Mouse (Mus musculus): ENCODE data around the gene Tmem204. TPM values are rescaled to one million over a fixed set of nuclear protein-coding genes. Genes with fewer than 3 reads are reported as not detected.

The Tmem204 gene
- total and polyA plus RNA-seq, 3 experiments, result 0.10 TPM; not detected in 2

GRCm38 (mm10) chr17:25044879-25045278 is 38.5 kb downstream of the Tmem204 start:
- no peak overlapping the region for H3K4me3 ChIP-seq (ENCODE audit: control insufficient read depth in 1 of 2, insufficient read depth in 1 of 2, low read depth in 2 of 2, low read length in 2 of 2)
- TF ChIP-seq HCFC1 (IDR thresholded peaks at IDR 0.05; ENCODE audit: low read depth, low read length), result no peak
- no peak for TF ChIP-seq JUND (IDR thresholded peaks at IDR 0.05; ENCODE audit: low read depth, low read length)
- TF ChIP-seq MYC (IDR thresholded peaks at IDR 0.05; ENCODE audit: low read depth, low read length), result no peak
- TF ChIP-seq MAX (IDR thresholded peaks at IDR 0.05; ENCODE audit: low read length), result no peak
- TF ChIP-seq ZC3H11A (IDR thresholded peaks at IDR 0.05; ENCODE audit: low read depth, low read length), result no peak
- no peak for TF ChIP-seq NRF1 (IDR thresholded peaks at IDR 0.05; ENCODE audit: insufficient read depth, low read depth, low read length, poor library complexity, severe bottlenecking)
- no peak for TF ChIP-seq ZMIZ1 (IDR thresholded peaks at IDR 0.05; ENCODE audit: low read depth, low read length)
- no peaks in the 10 kb centered on the region for H3K79me2 ChIP-seq (ENCODE audit: control insufficient read depth, insufficient read depth, low read length, poor library complexity)
- H3K27ac ChIP-seq (ENCODE audit: control insufficient read depth, low read depth, low read length), result no peak overlapping the region
- no peaks in the 10 kb centered on the region for H3K4me1 ChIP-seq (ENCODE audit: control insufficient read depth in 1 of 2, insufficient read depth in 2 of 2, low read length in 2 of 2)
- H3K9ac ChIP-seq (ENCODE audit: control insufficient read depth, low read depth, low read length, poor library complexity, severe bottlenecking), result no peak overlapping the region
- H3K27me3 ChIP-seq (ENCODE audit: control insufficient read depth in 1 of 2, insufficient read depth in 2 of 2, low read length in 2 of 2), result no peaks in the 10 kb centered on the region
- H3K9me3 ChIP-seq (replicated peaks; ENCODE audit: insufficient read depth, low read length), result no peaks in the 10 kb centered on the region
- no peak for DNase-seq (ENCODE audit: low read depth, low spot score)
- H3K36me3 ChIP-seq (ENCODE audit: control insufficient read depth in 1 of 2, insufficient read depth in 2 of 2, low read length in 2 of 2), result no peaks in the 10 kb centered on the region

- DNase-seq (ENCODE audit: low read depth, low spot score), result no peak
- H3K4me3 ChIP-seq (ENCODE audit: control insufficient read depth in 1 of 2, insufficient read depth in 1 of 2, low read depth in 2 of 2, low read length in 2 of 2), result no peak overlapping the region
- H3K9me3 ChIP-seq (replicated peaks; ENCODE audit: insufficient read depth, low read length), result no peaks in the 10 kb centered on the region
- peaks cover 0 to 6% of the 10 kb centered on the region in 2 experiments; a peak in 1 of 4 replicates for H3K4me1 ChIP-seq (ENCODE audit: control insufficient read depth in 1 of 2, insufficient read depth in 2 of 2, low read length in 2 of 2)
- H3K36me3 ChIP-seq (ENCODE audit: control insufficient read depth in 1 of 2, insufficient read depth in 2 of 2, low read length in 2 of 2), result no peaks in the 10 kb centered on the region
- H3K27ac ChIP-seq (ENCODE audit: control insufficient read depth, low read depth, low read length), result no peak overlapping the region
- H3K79me2 ChIP-seq (ENCODE audit: control insufficient read depth, insufficient read depth, low read length, poor library complexity), result no peaks in the 10 kb centered on the region
- H3K9ac ChIP-seq (ENCODE audit: control insufficient read depth, low read depth, low read length, poor library complexity, severe bottlenecking), result no peak overlapping the region
- no peaks in the 10 kb centered on the region for H3K27me3 ChIP-seq (ENCODE audit: control insufficient read depth in 1 of 2, insufficient read depth in 2 of 2, low read length in 2 of 2)
- peak; percentile 32 to 48 (median 47) for TF ChIP-seq CTCF (IDR thresholded peaks at IDR 0.05 in 2 of 3, conservative IDR thresholded peaks at IDR 0.05 in 1 of 3; ENCODE audit: control insufficient read depth in 1 of 3, insufficient read depth in 1 of 3, low read depth in 2 of 3, low read length in 3 of 3, poor library complexity in 1 of 3, severe bottlenecking in 1 of 3)
- peak; percentile 38; the same call in 1 of the 2 replicates for TF ChIP-seq ZKSCAN1 (IDR thresholded peaks at IDR 0.05; ENCODE audit: low read depth, low read length)
- no peak for TF ChIP-seq MYC (IDR thresholded peaks at IDR 0.05; ENCODE audit: low read depth, low read length)
- TF ChIP-seq GATA1 (IDR thresholded peaks at IDR 0.05; ENCODE audit: low read depth, low read length), result no peak
- no peak; the same call in 1 of the 2 replicates for TF ChIP-seq RAD21 (IDR thresholded peaks at IDR 0.05; ENCODE audit: low read depth, low read length)
Measured at GRCm38 (mm10) chr17:25036183-25036582, 47.2 kb downstream of the Tmem204 start.

- Histone ChIP-seq H3K79me2 (ENCODE audit: control insufficient read depth, insufficient read depth, low read length, poor library complexity) (peaks cover 26% of the 10 kb centered on the region), H3K27me3 (ENCODE audit: control insufficient read depth in 1 of 2, insufficient read depth in 2 of 2, low read length in 2 of 2) (no peaks in the 10 kb centered on the region), H3K9ac (ENCODE audit: control insufficient read depth, low read depth, low read length, poor library complexity, severe bottlenecking) (peak overlapping the region; percentile 60), H3K4me1 (ENCODE audit: control insufficient read depth in 1 of 2, insufficient read depth in 2 of 2, low read length in 2 of 2) (0 out of 4 replicates have a peak, but pooled peaks cover 0 to 2% of the 10 kb centered on the region in 2 experiments), H3K27ac (ENCODE audit: control insufficient read depth, low read depth, low read length) (peak overlapping the region; percentile 52), H3K9me3 (replicated peaks; ENCODE audit: insufficient read depth, low read length) (no peaks in the 10 kb centered on the region), H3K4me3 (ENCODE audit: control insufficient read depth in 1 of 2, insufficient read depth in 1 of 2, low read depth in 2 of 2, low read length in 2 of 2) (peak overlapping the region; percentile 67 to 77), H3K36me3 (ENCODE audit: control insufficient read depth in 1 of 2, insufficient read depth in 2 of 2, low read length in 2 of 2) (peaks cover 0 to 2% of the 10 kb centered on the region in 2 experiments; a peak in 3 of 4 replicates)
- DNase-seq (ENCODE audit: low read depth, low spot score), result peak; percentile 77
- TF ChIP-seq RAD21 (IDR thresholded peaks at IDR 0.05; ENCODE audit: low read depth, low read length) (no peak), POLR2AphosphoS5 (IDR thresholded peaks at IDR 0.05; ENCODE audit: borderline replicate concordance, low read depth, low read length) (no peak), CTCF (IDR thresholded peaks at IDR 0.05 in 2 of 3, conservative IDR thresholded peaks at IDR 0.05 in 1 of 3; ENCODE audit: control insufficient read depth in 1 of 3, insufficient read depth in 1 of 3, low read depth in 2 of 3, low read length in 3 of 3, poor library complexity in 1 of 3, severe bottlenecking in 1 of 3) (peak; percentile 12 to 34 (median 25); a peak in 4 of 6 replicates), UBTF (IDR thresholded peaks at IDR 0.05; ENCODE audit: borderline replicate concordance, insufficient read depth, low read depth, low read length) (no peak), ELF1 (IDR thresholded peaks at IDR 0.05; ENCODE audit: low read depth, low read length) (peak; percentile 44; the same call in 1 of the 2 replicates), BHLHE40 (IDR thresholded peaks at IDR 0.05; ENCODE audit: borderline replicate concordance, low read depth, low read length) (no peak), JUND (IDR thresholded peaks at IDR 0.05; ENCODE audit: low read depth, low read length) (no peak), NRF1 (IDR thresholded peaks at IDR 0.05; ENCODE audit: insufficient read depth, low read depth, low read length, poor library complexity, severe bottlenecking) (peak; percentile 59; the same call in 1 of the 2 replicates), MXI1 (IDR thresholded peaks at IDR 0.05; ENCODE audit: low read depth, low read length) (no peak), CHD1 (IDR thresholded peaks at IDR 0.05; ENCODE audit: low read depth, low read length) (no peak; the same call in 1 of the 2 replicates), GABPA (IDR thresholded peaks at IDR 0.05; ENCODE audit: low read depth, low read length) (no peak), ZMIZ1 (IDR thresholded peaks at IDR 0.05; ENCODE audit: low read depth, low read length) (no peak), NELFE (IDR thresholded peaks at IDR 0.05; ENCODE audit: low read depth, low read length) (peak; percentile 25; the same call in 1 of the 2 replicates), E2F4 (IDR thresholded peaks at IDR 0.05; ENCODE audit: borderline replicate concordance, low read depth, low read length) (no peak), SMC3 (IDR thresholded peaks at IDR 0.05; ENCODE audit: low read depth, low read length) (peak; percentile 23; the same call in 1 of the 2 replicates)
Measured at GRCm38 (mm10) chr17:25016292-25017132, 66.9 kb downstream of the Tmem204 start.
